Mouse (Mus musculus) neutrophil, adult 5-6 weeks (primary cell): Measurements from ENCODE around the gene Kcnk13. TPM values are rescaled to one million over a fixed set of nuclear protein-coding genes. Genes with fewer than 3 reads are reported as not detected.

Experiments used
- ATAC-seq: fragments of 151-379, 151-347 bp; 2 replicates; pipeline ENCODE4 v1.8.0; 2017; ENCODE audit warnings: mild to moderate bottlenecking, moderate TSS enrichment; ENCODE audit not compliant: insufficient number of reproducible peaks, poor library complexity, low FRiP score, severe bottlenecking; ENCODE audit errors: extremely low read depth
- total RNA-seq: library from RNA; stranded (forward); fragments of 200-1000 nt; gene quantifications from 2 replicates; pipeline ENCODE4 v1.2.3, GENCODE M21; 2017

Kcnk13 gene
- total RNA-seq, 1 experiment from 2014 or later: 0.58 TPM

DNA sequence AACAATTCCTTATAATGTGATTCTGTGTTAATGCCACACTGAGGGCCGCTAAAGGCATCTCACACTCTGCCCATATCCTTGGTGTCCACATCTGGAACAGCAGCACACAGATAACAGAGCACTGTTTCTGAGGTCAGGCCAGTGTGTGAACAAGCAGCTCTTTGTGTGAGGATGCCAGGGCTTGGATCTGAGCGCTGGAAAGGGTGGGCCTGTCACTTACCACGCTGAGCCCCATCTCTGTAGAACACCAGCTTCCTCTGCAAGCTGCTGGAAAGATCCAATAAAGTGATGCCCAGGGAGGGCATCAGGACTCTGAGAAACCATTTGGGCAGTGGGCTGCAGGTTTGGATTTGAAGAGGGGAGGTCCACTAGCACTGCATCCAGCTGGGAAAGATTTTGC is 100.8 kb downstream of the Kcnk13 start:
- no peak for ATAC-seq

DNA sequence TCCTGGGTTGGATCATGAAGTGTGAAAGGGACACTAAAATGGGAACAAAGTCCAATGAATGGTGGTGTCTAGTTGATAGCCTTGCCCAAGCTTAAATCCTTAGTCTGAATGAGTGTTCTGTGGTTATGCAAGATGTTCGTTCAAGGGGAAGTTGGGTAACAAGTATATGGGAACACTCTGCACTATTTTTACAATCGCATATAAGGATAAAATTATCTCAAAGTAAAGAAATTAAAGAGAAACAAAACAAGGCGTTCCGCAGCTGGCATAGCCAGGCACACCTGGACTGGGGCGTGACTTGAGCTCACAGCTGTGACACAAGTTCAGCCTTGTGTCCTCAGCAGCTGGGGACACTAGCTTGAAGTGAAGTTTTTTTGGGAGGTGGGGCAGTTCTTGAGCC is 103.2 kb downstream of the Kcnk13 start:
- peak; percentile 48; the same call in 1 of the 2 replicates for ATAC-seq

DNA sequence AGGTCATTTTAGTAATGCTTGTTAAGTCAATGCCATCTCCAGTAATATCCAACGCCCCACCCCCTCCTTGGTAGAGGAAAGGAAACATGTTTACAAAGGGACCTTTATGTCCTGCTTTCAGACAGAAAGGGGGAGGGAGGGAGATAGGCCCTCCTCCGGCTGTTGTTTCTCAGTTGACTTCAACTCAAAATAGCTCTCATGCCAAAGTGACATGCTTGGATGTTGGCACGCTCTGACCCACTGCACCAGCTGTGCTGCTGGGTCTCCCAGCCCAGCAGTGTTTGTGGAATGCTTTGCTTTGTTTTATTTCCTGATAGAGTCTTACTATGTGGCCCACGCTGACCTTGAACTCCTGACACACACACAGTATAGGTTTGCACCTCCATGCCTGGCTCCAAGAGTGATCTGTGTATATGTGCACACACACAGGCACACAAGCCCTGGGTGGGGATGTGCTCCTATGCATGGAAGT is 108.9 kb downstream of the Kcnk13 start:
- ATAC-seq: no peak

DNA sequence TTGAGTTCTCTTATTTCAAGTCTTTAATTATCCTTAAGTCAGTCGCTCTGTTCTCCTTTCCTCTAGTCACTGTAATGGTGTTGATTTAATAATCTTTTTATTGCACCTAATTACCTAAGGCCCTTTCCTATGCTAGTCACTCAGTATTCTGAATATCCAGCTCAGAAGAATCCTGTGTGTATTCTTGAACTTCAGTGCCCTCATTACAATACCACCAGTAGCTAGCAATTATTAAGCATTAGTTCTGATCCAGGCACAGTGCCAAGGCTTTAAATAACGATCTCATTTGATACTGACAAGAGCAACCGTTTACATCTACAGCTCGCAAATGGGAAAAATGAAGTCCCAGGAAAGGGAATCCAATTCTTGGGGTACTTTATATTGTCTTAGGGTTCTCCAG is 111.4 kb downstream of the Kcnk13 start:
- ATAC-seq: no peak

DNA sequence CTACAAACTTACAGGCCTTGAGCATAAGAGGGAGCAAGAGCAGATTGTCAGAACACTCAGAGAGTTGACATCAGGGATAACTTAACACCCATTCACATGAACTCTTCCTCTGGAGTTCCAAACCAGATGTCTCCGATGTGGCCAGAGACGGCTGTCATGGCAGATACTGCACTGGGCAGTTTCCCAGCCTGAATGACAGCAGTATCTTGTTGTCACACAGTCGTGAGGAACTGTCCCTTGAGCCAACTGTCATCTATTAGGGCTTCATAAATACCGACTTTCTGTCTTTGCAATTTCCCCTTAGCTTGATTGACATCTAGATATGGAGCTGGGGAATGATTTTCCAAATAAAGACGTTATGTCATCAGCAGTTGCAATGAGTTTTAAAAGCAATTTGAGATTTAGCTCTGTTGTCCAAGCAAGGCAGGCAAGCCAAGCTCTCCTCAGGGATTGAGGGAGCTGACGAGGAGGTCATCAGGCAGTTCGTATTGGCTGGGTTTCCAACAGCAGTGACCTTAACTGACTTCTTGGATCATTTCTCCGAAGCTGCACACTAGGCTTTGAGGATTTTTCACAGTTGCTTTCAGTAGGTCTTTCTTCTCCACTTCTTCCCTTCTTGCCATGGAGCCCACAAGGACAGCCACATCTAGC is 115.5 kb downstream of the Kcnk13 start:
- no peak for ATAC-seq

DNA sequence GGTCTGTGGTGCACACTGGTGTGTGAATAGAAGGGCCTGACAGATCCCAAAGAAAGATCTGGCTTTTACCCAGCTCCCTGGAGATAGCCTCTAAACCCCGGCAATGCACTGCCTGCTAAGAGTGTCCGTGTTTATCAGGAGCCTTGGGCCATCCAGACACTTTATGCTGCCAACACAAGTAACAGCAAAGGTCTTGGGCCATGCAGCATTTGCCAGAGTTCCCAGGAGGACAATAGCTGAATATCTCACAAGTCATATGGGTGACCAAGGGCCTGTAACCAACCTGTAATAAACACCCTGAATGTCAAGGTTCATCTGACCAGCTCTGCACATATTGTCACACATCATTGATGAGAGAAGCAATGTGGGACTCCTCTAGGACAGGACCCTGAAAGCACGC is 123.7 kb downstream of the Kcnk13 start:
- no peak for ATAC-seq

DNA sequence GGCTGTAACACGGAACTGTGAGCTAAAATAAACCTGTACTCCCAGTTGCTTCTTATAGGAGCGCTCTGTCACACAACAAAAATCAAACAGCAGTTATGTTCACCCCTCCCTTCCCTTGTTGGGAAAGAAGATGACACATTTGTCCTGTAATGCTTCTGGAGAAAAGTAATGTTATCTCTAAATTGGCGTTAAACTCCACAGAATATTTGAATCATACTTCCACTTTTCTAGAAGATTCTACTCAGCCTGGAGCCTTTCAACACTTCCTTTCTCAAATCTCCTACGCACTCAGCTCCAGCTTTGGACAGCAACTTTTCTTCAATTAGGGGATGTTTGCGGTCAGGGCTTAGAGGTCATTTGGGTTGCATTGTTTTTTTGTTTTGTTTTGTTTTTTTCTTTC is 125.0 kb downstream of the Kcnk13 start:
- no peak for ATAC-seq

DNA sequence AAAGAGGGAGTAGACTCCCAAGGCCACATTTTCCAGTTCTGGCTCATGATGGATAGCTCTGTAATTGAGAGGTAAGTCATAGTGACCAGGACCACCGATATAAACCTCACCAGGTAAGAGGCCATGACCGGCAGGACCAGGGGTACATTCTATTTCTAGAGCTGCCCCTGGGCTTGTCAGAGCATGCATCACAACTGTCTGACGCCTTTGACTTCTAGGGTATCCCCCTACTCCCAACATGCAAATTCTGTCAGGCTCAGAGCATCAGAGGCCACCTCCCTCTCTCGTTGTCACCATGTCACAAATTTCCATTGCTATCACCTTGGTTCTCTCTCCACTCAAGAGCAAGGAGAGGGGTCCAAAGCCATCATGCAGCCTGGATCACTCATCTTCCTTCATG is 126.5 kb downstream of the Kcnk13 start:
- ATAC-seq: no peak

DNA sequence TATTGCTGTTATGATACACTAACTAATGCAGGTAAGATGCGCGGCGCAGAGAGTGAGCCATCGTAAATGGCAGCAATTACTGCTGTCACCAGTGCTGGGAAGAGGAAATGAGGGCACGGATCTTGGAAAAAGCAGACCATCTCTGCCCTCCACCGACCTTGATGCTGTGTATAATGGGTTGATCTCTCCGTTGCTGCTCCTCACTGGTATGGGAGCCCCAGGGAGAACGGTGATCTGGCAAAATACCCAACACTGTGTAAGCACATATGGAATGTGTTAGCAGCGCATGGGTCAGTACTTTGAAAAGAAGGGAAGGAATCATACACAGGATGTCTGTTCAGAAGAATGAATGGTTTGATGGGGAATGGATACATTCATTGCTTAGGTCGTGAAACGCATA is 128.7 kb downstream of the Kcnk13 start:
- ATAC-seq: no peak

DNA sequence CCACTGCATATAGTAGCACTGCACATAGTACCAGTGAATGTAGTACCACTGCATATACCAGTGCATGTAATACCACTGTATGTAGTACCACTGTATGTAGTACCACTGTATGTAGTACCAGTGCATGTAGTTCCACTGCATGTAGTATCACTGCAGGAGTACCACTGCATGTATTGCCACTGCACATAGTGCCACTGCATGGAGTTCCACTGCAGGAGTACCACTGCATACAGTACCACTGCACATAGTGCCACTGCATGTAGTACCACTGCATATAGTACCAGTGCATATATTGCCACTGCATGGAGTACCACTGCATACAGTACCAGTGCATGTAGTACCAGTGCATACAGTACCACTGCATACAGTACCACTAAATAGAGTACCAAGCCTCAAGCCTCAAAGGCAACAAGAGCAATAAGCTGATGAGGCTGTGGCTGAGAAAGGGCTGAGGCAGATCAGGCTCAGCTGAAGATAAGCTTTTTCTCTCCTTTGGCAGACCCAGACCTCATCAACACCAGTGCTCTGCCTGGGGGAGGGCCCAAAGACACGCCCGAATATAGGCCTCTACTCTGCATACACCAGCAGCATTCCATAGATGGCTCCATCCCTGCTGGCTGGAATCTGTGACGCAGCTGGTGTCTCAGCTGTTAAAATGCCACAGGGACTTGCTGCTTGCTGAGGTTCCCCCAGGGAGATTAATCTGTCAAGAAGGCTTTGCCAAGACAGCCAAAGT is 135.8 kb downstream of the Kcnk13 start:
- ATAC-seq: no peak

DNA sequence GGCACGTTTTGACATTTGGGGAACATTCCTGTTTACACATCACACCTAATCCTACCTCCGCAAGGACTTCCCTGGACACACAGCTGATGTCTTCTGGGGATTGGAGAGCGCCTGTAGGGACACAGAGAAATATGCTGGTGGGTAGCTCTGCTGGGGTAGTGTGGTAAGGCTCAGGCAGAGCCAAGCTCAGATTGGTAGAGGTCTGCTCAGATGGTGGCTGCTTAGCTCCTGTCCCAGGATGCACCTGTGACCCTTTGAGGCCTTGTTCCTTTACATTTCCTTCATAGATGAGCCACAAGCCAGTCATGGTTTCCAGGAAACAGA is 136.4 kb downstream of the Kcnk13 start:
- ATAC-seq: no peak

DNA sequence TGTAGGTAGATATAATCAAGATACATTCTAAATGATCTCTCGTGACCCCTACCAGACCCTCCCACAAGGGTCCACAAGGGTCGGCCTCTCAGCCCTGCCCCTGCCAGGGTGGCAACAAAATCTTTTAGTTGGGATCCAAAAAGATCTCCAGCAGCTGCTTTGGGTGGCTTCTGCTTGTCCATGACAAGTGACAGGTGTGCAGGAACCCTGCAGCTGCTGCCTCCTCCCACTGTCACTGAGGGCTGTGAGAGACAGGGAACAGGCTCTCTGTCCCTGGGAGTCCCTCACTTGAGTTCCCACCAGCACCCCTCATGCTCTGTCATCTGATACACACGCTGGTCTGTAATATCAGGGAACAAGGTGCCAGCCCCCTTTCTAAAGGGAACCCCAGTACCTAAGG is 137.4 kb downstream of the Kcnk13 start:
- ATAC-seq: no peak

DNA sequence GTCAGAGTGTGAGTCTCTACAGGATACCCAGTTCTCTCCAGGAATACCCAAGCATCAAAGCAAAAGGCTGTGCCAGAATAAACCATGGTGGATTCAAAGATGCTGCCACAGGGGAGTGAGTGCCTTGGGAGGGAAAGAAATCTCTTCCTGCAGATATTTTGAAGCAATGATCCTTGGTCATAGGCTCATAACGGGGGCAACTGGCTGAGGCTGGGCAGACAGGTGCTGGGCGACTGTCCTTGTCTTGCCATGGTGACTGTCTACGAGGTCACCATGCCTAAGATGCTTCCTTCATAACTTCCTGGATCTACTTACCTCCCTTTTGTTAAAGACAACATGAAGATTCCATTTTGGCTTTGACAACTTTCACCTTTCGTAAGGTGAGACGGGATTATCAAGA is 140.2 kb downstream of the Kcnk13 start:
- no peak for ATAC-seq

DNA sequence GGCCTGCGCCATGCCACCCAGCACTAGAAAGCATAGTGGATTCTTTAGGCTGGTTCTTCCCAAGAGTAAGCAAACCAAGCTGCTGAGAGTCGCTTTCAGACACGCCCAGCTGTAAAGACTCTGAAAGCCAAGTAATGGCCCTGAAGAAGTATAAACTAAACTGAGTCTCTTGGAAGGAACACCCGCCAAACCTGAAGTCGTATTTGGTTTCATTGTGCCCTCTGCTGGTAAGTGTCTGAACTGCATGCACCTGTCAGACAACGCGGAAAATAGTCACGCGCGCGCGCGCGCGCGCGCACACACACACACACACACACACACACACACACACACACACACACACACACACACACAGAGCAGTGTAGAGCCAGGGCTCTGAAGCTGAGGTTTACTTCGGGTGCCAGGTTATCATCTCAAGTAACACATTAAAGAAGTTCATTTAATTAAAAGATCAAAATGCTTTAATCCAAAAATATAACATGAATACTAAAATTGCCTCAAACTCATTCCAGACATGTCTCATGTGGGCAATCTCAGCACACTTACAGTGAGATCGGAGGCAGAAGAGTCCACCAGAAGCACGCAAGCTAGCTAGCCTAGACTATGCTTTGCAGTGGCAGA is 142.1 kb downstream of the Kcnk13 start:
- peak; percentile 59; the same call in 1 of the 2 replicates for ATAC-seq

DNA sequence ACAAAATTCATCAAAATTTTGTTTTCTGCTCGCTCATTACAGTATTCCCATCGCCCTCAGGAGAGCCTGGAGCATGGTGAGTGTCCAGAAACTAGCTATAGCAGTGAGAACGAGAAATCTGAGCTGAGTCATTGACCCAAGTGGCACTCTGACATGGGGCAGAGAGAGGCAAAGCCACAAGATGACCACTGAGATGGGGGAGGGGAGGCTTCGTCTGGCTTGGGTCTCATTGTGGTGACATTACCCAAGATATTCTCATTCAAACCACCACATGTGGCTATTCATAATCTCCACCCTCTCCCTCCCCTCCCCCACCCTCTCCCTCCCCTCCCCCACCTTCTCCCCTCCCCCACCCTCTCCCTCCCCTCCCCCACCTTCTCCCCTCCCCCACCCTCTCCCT is 143.1 kb downstream of the Kcnk13 start:
- no peak for ATAC-seq

DNA sequence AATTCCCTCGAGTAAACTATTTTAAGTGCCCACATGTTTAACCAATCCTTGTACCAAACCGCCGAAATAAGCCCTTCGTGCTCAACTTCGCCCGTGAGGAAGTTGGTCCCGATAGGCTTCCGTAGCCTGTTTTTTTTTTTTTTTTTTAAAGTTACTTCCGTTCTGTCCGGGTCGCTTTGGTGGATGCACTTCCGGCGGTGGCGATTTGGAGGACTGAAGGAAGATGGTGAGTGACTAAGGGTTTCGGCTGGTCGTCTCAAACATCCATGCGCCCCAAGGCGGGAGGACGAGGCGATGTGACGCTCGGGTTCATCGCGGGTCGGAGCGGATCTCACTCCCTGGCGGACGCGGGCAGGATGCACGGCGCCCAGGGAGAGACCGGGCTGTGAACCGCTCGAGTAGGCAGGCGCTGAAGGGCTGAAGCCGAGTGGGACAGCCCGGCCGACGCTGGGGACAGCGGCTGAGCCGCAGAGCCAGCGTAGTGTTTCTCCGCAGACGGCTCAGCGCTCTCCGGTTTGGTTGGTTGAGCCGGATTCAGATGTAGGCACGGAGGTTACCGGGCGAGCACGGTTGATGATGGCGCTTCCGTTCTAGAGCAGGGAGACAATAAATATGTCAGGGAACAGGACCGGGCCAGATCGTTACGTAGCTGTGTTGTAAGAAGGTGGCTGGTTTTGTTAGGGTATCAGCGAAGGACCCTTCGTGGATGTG is 145.8 kb downstream of the Kcnk13 start, which contains the start of gene Psmc1:
Gene Psmc1, plus strand, starts transcription at position 169 of the 711 bp plus-strand sequence.
- peak; percentile 82 for ATAC-seq
